Mouse (Mus musculus) thymus, postnatal 25 days (tissue): ENCODE measurements at regions not wholly inside any gene's neighbourhood (a gene's known extent, or its start where the extent isn't known, plus 50 kb on each side); places are given as distances from the start of the nearest gene placed in this dataset.
"Not testable (repeated sequence)": the region's sequence is repeated elsewhere in the genome, so short reads cannot be mapped to it uniquely, and the experiment has no call there.

Experiments
- DNase-seq: peaks from one replicate; pipeline ENCODE4 v3.0.0; 2022

GRCm38 (mm10) chr9:41429711-41430390, 268.4 kb upstream of the Ubash3b start:
- no peak for DNase-seq

GRCm38 (mm10) chr9:41429236-41429635, 267.7 kb upstream of the Ubash3b start:
- no peak for DNase-seq

GRCm38 (mm10) chr9:41426698-41427097, 265.2 kb upstream of the Ubash3b start:
- no peak for DNase-seq

- no peak for DNase-seq
These were observed 263.7 kb upstream of the Ubash3b start for GRCm38 (mm10) chr9:41425225-41425624.

GRCm38 (mm10) chr9:41413791-41414190, 252.3 kb upstream of the Ubash3b start:
- no peak for DNase-seq

- DNase-seq, result not testable (repeated sequence)
These were observed 251.6 kb upstream of the Ubash3b start for GRCm38 (mm10) chr9:41413091-41413490.

- DNase-seq, result no peak
These were observed 250.8 kb upstream of the Ubash3b start for GRCm38 (mm10) chr9:41412174-41412757.

- no peak for DNase-seq
These were observed 246.8 kb upstream of the Ubash3b start for GRCm38 (mm10) chr9:41408301-41408700.

GRCm38 (mm10) chr9:41407078-41407477, 245.6 kb upstream of the Ubash3b start:
- no peak for DNase-seq

GRCm38 (mm10) chr9:41402942-41403341, 241.4 kb upstream of the Ubash3b start:
- no peak for DNase-seq

GRCm38 (mm10) chr9:41400950-41401349, 239.5 kb upstream of the Ubash3b start:
- no peak for DNase-seq

GRCm38 (mm10) chr9:41395471-41395870, 234.0 kb upstream of the Ubash3b start:
- no peak for DNase-seq

- no peak for DNase-seq
These were observed 230.3 kb upstream of the Ubash3b start for GRCm38 (mm10) chr9:41391591-41392320.

GRCm38 (mm10) chr9:41379283-41379682, 217.8 kb upstream of the Ubash3b start:
- no peak for DNase-seq

GRCm38 (mm10) chr9:41378627-41379231, 217.2 kb upstream of the Ubash3b start:
- DNase-seq, result no peak

- no peak for DNase-seq
These were observed 216.5 kb upstream of the Ubash3b start for GRCm38 (mm10) chr9:41377701-41378626.

GRCm38 (mm10) chr9:41376948-41377700, 215.6 kb upstream of the Ubash3b start:
- DNase-seq, result no peak

GRCm38 (mm10) chr9:41375984-41376651, 214.6 kb upstream of the Ubash3b start:
- no peak for DNase-seq

GRCm38 (mm10) chr9:41374591-41375481, 213.3 kb upstream of the Ubash3b start:
- no peak for DNase-seq

GRCm38 (mm10) chr9:41366405-41366804, 204.9 kb upstream of the Ubash3b start:
- no peak for DNase-seq
